Mouse (Mus musculus): ENCODE results near the gene Ncapd2. TPM values are rescaled to one million over a fixed set of nuclear protein-coding genes. Genes with fewer than 3 reads are reported as not detected.

The Ncapd2 gene
- total and polyA plus RNA-seq, 3 experiments, result 79.6 to 301 (median 147) TPM

- TF ChIP-seq E2F4 (IDR thresholded peaks at IDR 0.05; ENCODE audit: insufficient replicate concordance, low read depth, low read length), result no peak
- no peak for TF ChIP-seq USF2 (conservative IDR thresholded peaks at IDR 0.05; ENCODE audit: low read depth, low read length)
- no peak for TF ChIP-seq UBTF (IDR thresholded peaks at IDR 0.05; ENCODE audit: low read depth, low read length)
- no peak for TF ChIP-seq KAT2A (IDR thresholded peaks at IDR 0.05; ENCODE audit: insufficient replicate concordance, low read length)
- TF ChIP-seq CHD1 (IDR thresholded peaks at IDR 0.05; ENCODE audit: low read depth, low read length), result no peak
- TF ChIP-seq SMC3 (IDR thresholded peaks at IDR 0.05; ENCODE audit: low read depth, low read length), result no peak
- TF ChIP-seq ELF1 (IDR thresholded peaks at IDR 0.05; ENCODE audit: low read depth, low read length), result no peak
- no peak for TF ChIP-seq SIN3A (IDR thresholded peaks at IDR 0.05; ENCODE audit: low read length)
- Histone ChIP-seq H3K4me2 (ENCODE audit: insufficient read depth, low read depth, poor library complexity, severe bottlenecking) (no peak overlapping the region), H3K9ac (ENCODE audit: insufficient read depth, low read depth) (no peak overlapping the region), H3K4me1 (ENCODE audit: control insufficient read depth in 1 of 2, insufficient read depth in 2 of 2) (peaks cover 0 to 39% of the 10 kb centered on the region in 2 experiments; a peak in 2 of 4 replicates), H3K79me2 (replicated peaks; ENCODE audit: control insufficient read depth, extremely low read depth, insufficient read depth, poor library complexity, severe bottlenecking) (no peaks in the 10 kb centered on the region), H3K4me3 (replicated peaks in 1 of 3; ENCODE audit: low read depth in 2 of 3, low read length in 2 of 3, poor library complexity in 1 of 3) (no peak overlapping the region), H3K27me3 (replicated peaks) (no peaks in the 10 kb centered on the region), H3K9me3 (replicated peaks; ENCODE audit: low read length) (no peaks in the 10 kb centered on the region), H3K36me3 (replicated peaks in 1 of 2; ENCODE audit: control insufficient read depth in 1 of 2, insufficient read depth in 1 of 2, low read length in 1 of 2) (peaks cover 8 to 63% of the 10 kb centered on the region in 2 experiments), H3K27ac (ENCODE audit: insufficient read depth, low read depth) (no peak overlapping the region)
- DNase-seq (ENCODE audit: extremely low read depth), result no peak
- in situ Hi-C loops (cut with MboI; ENCODE audit: low pct_ligation_motif_present, low pct_unique_long_range_greater_than_20kb, low sequenced_read_pairs) (no loop called here), dilution Hi-C loops (cut with MboI; ENCODE audit: extremely low pct_ligation_motif_present, extremely low pct_unique_long_range_greater_than_20kb, low sequenced_read_pairs) (no loop called here)
Measured at GRCm38 (mm10) chr6:125236341-125236740, 44.8 kb upstream of the Ncapd2 start.

GRCm38 (mm10) chr6:125234520-125234828, 43.0 kb upstream of the Ncapd2 start:
- H3K4me3 ChIP-seq (replicated peaks in 1 of 3; ENCODE audit: low read depth in 2 of 3, low read length in 2 of 3, poor library complexity in 1 of 3), result no peak overlapping the region
- H3K27me3 ChIP-seq (replicated peaks), result no peaks in the 10 kb centered on the region
- no peak overlapping the region for H3K27ac ChIP-seq (ENCODE audit: insufficient read depth, low read depth)
- dilution Hi-C loops (cut with MboI; ENCODE audit: extremely low pct_ligation_motif_present, extremely low pct_unique_long_range_greater_than_20kb, low sequenced_read_pairs), result no loop called here
- no peaks in the 10 kb centered on the region for H3K79me2 ChIP-seq (replicated peaks; ENCODE audit: control insufficient read depth, extremely low read depth, insufficient read depth, poor library complexity, severe bottlenecking)
- H3K4me2 ChIP-seq (ENCODE audit: insufficient read depth, low read depth, poor library complexity, severe bottlenecking), result no peak overlapping the region
- H3K36me3 ChIP-seq (replicated peaks in 1 of 2; ENCODE audit: control insufficient read depth in 1 of 2, insufficient read depth in 1 of 2, low read length in 1 of 2), result peaks cover 5 to 54% of the 10 kb centered on the region in 2 experiments
- TF ChIP-seq GABPA (IDR thresholded peaks at IDR 0.05; ENCODE audit: insufficient replicate concordance, low read depth, low read length) (no peak), MAFK (IDR thresholded peaks at IDR 0.05; ENCODE audit: insufficient replicate concordance, low read length) (no peak), ZC3H11A (IDR thresholded peaks at IDR 0.05; ENCODE audit: low read depth, low read length) (no peak), E2F4 (IDR thresholded peaks at IDR 0.05; ENCODE audit: insufficient replicate concordance, low read depth, low read length) (no peak), USF2 (conservative IDR thresholded peaks at IDR 0.05; ENCODE audit: low read depth, low read length) (no peak), EP300 (IDR thresholded peaks at IDR 0.05; ENCODE audit: low read length) (no peak), ELF1 (IDR thresholded peaks at IDR 0.05; ENCODE audit: low read depth, low read length) (no peak), PAX5 (IDR thresholded peaks at IDR 0.05; ENCODE audit: low read length) (no peak), MEF2A (IDR thresholded peaks at IDR 0.05; ENCODE audit: borderline replicate concordance, low read depth, low read length) (no peak), MAZ (IDR thresholded peaks at IDR 0.05; ENCODE audit: low read depth, low read length) (no peak), TBP (conservative IDR thresholded peaks at IDR 0.05; ENCODE audit: low read depth, low read length) (no peak), NRF1 (IDR thresholded peaks at IDR 0.05; ENCODE audit: low read depth, low read length) (no peak), MYC (IDR thresholded peaks at IDR 0.05; ENCODE audit: low read depth, low read length) (no peak), CHD2 (IDR thresholded peaks at IDR 0.05; ENCODE audit: low read length) (no peak), POLR2A (IDR thresholded peaks at IDR 0.05; ENCODE audit: low read depth, low read length) (no peak), ZKSCAN1 (IDR thresholded peaks at IDR 0.05; ENCODE audit: borderline replicate concordance, low read depth, low read length) (no peak), MXI1 (IDR thresholded peaks at IDR 0.05; ENCODE audit: low read depth, low read length) (no peak), ZNF384 (IDR thresholded peaks at IDR 0.05; ENCODE audit: low read depth, low read length) (no peak)
- peaks cover 8 to 49% of the 10 kb centered on the region in 2 experiments for H3K4me1 ChIP-seq (ENCODE audit: control insufficient read depth in 1 of 2, insufficient read depth in 2 of 2)
- no peak overlapping the region for H3K9ac ChIP-seq (ENCODE audit: insufficient read depth, low read depth)
- no peaks in the 10 kb centered on the region for H3K9me3 ChIP-seq (replicated peaks; ENCODE audit: low read length)
- no peak for DNase-seq (ENCODE audit: extremely low read depth)
- in situ Hi-C loops (cut with MboI; ENCODE audit: low pct_ligation_motif_present, low pct_unique_long_range_greater_than_20kb, low sequenced_read_pairs), result no loop called here

Measured in CH12.LX (cell line).